Mouse (Mus musculus) forelimb bud, embryonic 11.5 days (tissue): ENCODE data around the gene Tut7.
"Not testable (repeated sequence)": the region's sequence is repeated elsewhere in the genome, so short reads cannot be mapped to it uniquely, and the experiment has no call there.

ENCODE experiments used
- DNase-seq: peaks from one replicate; pipeline ENCODE4 v3.0.0-alpha.2; 2012; ENCODE audit warnings: low read depth, low spot score

The Tut7 gene

DNA sequence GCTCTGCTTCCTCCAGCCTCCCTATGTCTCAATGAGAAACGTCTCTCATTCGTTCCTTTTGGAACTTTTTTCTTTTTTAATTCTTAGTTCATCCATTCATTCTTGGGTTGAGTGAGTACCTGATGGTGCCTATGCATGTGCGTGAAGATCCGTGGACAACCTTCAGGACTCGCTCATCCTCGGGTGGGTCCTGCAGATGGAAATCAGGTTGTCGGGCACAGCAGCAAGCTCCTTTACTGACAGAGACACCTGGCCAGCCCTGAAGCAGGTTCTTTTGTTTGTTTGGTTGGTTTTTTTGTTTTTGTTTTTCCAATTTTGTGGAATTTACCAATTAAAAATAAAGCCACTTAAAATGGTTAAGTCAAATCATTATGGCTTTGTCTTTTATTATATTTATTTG is 9.9 kb upstream of the Tut7 start:
- no peak for DNase-seq

DNA sequence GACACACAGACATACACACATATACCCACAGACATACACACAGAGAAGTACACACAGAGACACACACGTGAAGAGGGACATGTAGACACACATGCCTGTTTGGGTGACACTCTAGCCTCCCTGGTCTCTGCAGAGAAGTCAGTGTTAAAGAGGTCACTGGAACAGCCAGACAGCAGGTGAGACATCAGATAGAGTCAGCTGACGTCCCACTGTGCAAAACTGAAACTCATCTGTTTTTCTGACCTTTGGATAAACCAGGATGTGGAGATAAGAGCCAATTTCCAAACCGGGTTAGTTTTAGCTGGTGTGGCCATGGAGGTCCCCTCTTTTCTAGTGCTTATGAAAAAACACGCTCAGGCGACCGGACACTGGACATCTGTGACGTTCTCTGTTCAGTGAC is 9.5 kb upstream of the Tut7 start:
- DNase-seq = no peak

DNA sequence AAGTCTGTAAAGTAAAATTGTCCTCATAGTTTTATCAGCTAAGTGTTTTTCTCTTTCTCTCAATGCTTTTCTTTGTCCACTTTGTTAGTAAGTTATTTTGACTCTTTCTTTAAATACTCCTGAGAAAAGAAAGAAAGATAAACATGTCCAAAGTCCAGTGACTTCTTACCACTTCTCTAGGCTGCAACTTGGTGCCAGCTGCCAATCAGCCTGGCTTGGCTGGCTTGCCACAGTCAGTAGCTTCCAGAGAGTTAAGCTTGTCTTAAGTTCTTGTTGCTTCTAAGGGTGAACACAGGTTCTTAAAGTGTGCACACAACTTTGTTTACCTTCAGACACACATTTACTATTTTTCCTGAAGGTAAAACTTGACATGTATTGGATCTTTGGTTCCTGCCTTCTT is 3.0 kb upstream of the Tut7 start:
- DNase-seq = no peak

DNA sequence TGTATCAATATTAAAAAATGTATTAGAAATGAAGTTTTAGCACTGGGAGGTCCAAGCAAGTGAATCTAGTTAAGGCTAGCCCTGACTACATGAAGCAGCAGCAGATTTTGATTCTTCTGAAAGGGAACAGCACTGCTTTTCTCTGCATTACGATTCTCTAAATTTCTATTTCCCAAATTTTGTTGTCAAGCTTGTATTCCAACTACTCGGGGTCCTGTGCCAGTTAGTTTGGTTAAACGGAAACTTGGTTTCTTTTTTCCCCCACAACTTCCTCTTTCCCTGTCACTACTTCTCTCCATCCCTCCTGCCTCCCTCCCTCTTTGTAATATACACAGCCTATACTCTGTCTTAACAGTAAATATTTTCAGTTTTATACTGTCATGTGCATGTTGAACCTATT is 2.1 kb downstream of the Tut7 start:
- no peak for DNase-seq

GRCm38 (mm10) chr13:59820114-59820513 is 2.8 kb downstream of the Tut7 start:
- no peak for DNase-seq

DNA sequence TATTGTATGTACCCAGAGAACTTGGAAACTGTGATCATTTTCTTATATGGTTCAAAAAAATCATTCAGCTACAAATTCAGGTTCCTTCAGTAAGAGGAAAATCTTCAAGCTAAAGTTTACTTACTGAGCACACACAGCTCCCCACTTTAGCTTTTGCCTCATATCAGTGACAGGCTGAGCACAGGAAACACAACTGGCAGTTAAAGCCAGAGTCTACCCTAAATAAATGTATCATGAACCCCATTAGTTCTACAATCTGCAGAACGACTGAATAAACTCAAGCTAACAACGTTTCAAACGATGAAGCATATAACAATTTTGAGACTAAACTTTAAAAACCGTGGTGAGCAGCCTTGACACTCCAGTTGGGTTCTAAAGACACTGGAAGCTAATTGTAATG is 5.6 kb downstream of the Tut7 start:
- no peak for DNase-seq

- DNase-seq = no peak
Measured at GRCm38 (mm10) chr13:59814109-59814591, 8.8 kb downstream of the Tut7 start.

DNA sequence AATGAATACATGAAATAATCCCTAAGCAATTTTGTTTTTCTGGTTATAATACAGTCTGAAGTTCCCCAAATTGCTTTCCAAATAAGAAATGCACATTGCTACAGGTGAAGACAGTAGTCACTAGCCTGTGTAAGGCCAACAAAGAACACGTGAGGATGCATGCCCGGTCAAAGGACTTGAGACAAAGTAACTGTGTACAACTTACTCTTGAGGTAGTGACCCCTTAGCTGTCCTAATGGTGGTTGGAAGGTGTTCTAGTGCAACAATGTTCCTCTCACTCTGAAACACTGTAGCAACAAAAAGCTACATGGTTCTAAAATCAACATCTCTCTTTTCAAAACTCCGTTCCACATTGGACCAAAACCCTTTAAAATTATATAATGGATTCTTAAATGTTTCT is 11.4 kb downstream of the Tut7 start:
- DNase-seq = no peak

- no peak for DNase-seq
Measured at GRCm38 (mm10) chr13:59801000-59801399, 21.9 kb downstream of the Tut7 start.

GRCm38 (mm10) chr13:59800077-59800476 is 22.9 kb downstream of the Tut7 start:
- DNase-seq = no peak

- DNase-seq = no peak
Measured at GRCm38 (mm10) chr13:59798306-59798705, 24.6 kb downstream of the Tut7 start.

DNA sequence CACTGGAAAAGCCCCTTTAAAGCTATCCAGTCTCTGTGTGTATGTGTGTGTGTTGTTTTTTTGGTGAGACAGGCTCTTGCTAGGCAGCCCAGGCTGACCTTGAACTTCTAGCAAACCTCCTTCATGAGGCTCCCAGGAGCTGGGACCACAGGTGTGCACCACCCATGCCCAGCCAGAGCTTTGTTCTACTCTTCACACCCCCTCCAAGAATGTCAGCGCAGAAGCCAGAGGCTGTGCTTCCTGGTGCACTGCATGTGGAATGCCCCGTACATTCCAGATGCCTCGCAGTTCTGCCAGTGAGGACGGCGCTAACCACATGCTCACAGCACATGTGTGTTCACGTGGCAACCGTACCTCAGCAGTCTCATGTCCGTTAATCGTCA is 26.5 kb downstream of the Tut7 start:
- no peak for DNase-seq

- DNase-seq = no peak
Measured at GRCm38 (mm10) chr13:59795807-59796465, 27.0 kb downstream of the Tut7 start.

- DNase-seq = no peak
Measured at GRCm38 (mm10) chr13:59794786-59795185, 28.2 kb downstream of the Tut7 start.

DNA sequence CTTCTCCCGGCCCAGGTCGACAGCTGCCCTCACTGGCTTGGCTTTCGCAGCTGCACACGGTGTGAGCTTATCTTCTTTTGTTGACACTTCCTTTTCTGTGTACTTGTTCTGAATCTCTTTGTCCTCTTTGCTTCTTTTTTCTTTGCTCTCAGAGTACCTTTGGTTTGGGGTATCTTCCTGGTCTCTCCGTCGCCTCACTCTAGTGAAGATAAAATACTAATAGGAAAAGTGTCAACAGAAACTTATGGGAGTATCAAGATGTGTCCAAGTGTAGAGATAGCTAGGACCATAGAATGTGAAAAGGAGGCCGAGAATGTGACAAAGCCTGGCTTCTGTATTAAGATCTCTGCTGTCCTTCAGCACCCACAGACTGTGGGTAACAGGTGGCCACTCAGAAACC is 40.8 kb downstream of the Tut7 start, which contains the start of gene Gm49354:
TSS of gene Gm49354 (minus strand) at position 101 of the 400 bp plus-strand sequence.
- DNase-seq = no peak

DNA sequence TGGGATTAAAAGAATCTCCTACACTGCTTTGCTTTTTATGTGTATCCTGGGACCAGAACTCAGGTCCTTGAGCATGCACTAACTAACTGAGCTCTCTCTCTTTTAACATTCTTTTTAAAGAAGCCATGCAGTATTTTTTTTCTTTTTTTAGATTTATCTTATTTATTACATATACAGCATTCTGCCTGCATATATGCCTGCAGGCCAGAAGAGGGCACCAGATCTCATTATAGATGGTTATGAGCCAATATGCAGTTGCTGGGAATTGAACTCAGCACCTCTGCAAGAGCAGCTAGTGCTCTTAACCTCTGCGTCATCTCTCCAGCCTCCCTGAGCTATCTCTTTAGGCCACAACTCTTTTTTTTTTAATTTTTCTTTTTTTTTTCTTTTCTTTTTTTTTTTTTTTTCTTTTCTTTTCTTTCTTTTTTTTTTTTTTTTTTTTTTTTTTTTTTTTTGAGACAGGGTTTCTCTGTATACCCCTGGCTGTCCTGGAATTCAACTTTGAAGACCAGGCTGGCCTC is 43.1 kb downstream of the Tut7 start:
- DNase-seq = not testable (repeated sequence)

GRCm38 (mm10) chr13:59779213-59779612 is 43.7 kb downstream of the Tut7 start:
- no peak for DNase-seq

- no peak for DNase-seq
Measured at GRCm38 (mm10) chr13:59775168-59775567, 47.8 kb downstream of the Tut7 start.

DNA sequence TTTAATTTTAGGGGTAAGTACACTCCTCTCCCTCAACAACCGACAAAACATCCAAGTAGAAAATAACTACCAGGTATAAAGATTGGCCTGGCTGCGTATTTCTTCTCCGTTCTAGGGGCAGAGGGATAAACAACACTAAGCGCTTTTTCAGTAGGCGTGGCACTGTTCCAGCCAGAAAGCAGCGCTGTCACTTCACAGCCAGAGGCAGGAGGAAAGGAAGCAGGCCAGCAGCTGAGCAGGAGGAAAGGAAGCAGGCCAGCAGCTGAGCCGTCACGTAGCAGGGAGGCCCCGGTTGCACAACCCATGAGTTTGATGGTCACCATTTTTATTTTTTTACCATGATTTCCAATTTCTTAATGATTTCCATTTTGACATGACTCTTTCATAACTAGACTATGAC is 51.7 kb downstream of the Tut7 start:
- DNase-seq = no peak

- no peak for DNase-seq
Measured at GRCm38 (mm10) chr13:59770847-59771246, 52.1 kb downstream of the Tut7 start.

GRCm38 (mm10) chr13:59770164-59770562 is 52.8 kb downstream of the Tut7 start:
- DNase-seq = peak; percentile 90

DNA sequence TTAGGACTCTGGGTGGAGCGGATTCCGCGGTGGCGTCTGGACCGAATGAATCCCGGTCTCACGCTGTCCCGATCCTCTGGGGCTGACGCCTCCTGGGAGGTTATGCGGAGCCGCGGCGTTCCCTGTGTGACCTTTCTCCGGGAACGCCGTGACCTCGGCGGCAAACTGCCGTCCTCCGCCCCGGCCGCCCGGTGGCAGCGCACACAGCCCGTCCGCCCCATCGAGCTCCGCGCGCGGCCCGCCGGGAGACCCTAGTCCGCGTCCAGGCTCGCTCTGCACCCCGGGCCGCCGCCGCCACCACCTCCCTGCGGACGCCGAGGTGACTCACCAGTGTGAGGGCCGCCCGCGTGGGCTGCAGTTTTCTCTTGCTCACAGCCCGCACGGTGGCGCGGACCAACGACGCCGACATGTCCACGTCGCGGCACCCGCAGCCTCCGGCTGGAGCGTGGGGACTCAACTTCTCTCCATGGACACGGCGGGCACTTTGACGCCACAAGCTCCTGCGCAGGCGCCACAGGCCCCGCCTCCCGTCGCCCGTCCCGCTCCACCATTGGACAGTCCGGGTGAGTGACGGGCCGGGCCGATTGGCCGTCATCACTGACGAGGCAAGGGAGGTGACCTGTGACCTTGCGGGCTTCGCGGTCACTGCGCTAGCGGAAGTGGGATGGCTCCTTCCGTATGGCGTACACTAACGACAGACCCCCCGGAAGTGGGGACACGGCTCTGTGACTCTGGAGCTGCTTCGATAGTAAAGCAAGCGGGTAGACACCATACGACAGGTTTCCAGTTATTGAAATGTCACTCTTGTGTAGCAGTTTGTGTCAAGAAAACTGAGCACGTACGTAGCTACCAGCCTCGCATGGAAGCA is 53.4 kb downstream of the Tut7 start, which contains the start of gene Isca1:
TSS of gene Isca1 (minus strand) at position 515 of the 868 bp plus-strand sequence.
- peak; percentile 98 for DNase-seq

DNA sequence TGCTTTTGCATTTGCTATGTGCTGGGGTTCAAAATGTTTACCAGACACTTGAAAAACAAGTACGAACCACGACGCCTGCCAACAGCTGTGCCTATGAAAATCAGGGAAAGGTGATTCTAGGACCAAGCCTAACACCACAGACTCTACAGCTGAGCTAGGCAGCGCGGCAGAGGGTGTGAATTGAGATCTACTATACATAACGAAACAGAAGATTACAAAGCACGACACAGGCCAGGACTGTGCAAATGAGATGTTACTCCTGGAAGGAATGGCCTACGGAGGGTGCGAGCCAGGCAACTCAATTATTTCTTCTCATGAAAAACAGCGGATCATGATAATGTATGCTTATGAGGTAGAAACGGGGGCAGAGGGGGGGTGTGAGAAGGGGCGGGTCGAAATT is 54.4 kb downstream of the Tut7 start:
- no peak for DNase-seq
